Mouse (Mus musculus): Measurements from ENCODE around the gene Mettl27. TPM values are rescaled to one million over a fixed set of nuclear protein-coding genes. Genes with fewer than 3 reads are reported as not detected.
A peak's percentile ranks its signal among the peaks of the same experiment; 100 is the strongest.
"Not testable (repeated sequence)": the region's sequence is repeated elsewhere in the genome, so short reads cannot be mapped to it uniquely, and the experiment has no call there.

Mettl27 gene
- polyA plus RNA-seq, 1 experiment from 2014 or later = 30.3 TPM

DNA sequence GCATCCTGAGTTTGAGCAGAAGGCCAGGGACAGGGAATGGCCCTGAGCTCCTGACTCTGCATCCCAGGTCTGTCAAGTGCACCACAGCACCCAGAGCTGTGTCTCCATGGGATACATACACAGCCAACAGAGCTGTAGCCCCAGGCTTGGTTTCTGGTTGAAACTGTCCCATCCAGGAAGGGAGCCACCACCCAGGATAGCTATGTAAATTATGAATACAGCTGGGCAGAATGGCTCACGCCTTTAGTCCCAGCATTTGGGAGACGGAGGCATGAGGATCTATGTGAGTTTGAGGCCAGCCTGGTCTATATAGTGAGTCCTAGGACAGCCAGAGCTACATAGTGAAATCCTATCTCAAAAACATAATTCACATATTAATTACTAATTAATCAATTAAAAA is 2.2 kb upstream of the Mettl27 start:
- 83% methylated on average over 2 of the region's 2 CpGs for WGBS
- no peak for TF ChIP-seq CTCF (IDR thresholded peaks at IDR 0.05; ENCODE audit: low read depth)
- Histone ChIP-seq H3K36me3 (ENCODE audit: control insufficient read depth, insufficient read depth) (peaks cover 8% of the 10 kb centered on the region; the same call in 1 of the 2 replicates), H3K27ac (ENCODE audit: low read depth, low read length) (no peak overlapping the region), H3K9me3 (ENCODE audit: control insufficient read depth) (no peaks in the 10 kb centered on the region), H3K27me3 (replicated peaks; ENCODE audit: control insufficient read depth, insufficient read depth, low read length) (no peaks in the 10 kb centered on the region), H3K4me2 (replicated peaks; ENCODE audit: low read depth) (no peak overlapping the region), H3K9ac (ENCODE audit: low read depth, low read length) (no peak overlapping the region), H3K4me3 (ENCODE audit: low read depth, low read length) (no peak overlapping the region), H3K4me1 (replicated peaks; ENCODE audit: control insufficient read depth, insufficient read depth, low read length) (0 out of 2 replicates have a peak, but pooled peaks cover 3% of the 10 kb centered on the region)
- no peak for ATAC-seq

DNA sequence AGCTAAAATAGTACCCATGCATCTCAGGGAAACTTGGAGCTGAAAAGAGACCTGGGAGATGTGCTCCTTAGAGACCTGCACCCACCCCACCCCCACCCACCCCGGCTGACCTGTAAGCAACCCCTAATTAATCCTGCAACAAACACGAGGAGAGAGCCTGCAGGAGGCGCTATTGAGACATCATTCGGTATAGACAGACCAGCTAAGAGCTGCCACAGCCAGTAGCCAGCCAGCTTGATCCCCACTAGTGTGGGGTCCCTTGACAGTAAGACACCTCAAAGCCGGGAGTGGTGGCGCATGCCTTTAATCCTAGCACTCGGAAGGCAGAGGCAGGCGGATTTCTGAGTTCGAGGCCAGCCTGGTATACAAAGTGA is 722 bp downstream of the Mettl27 start:
- ATAC-seq = peak; percentile 65
- peak overlapping the region; percentile 91 for H3K4me2 ChIP-seq (replicated peaks; ENCODE audit: low read depth)
- peak; percentile 74 for TF ChIP-seq CTCF (IDR thresholded peaks at IDR 0.05; ENCODE audit: low read depth)
- no peaks in the 10 kb centered on the region for H3K9me3 ChIP-seq (ENCODE audit: control insufficient read depth)
- H3K4me1 ChIP-seq (replicated peaks; ENCODE audit: control insufficient read depth, insufficient read depth, low read length) = 0 out of 2 replicates have a peak, but pooled peaks cover 3% of the 10 kb centered on the region
- H3K9ac ChIP-seq (ENCODE audit: low read depth, low read length) = peak overlapping the region; percentile 74; the same call in 1 of the 2 replicates
- H3K27me3 ChIP-seq (replicated peaks; ENCODE audit: control insufficient read depth, insufficient read depth, low read length) = no peaks in the 10 kb centered on the region
- peak overlapping the region; percentile 95 for H3K27ac ChIP-seq (ENCODE audit: low read depth, low read length)
- H3K36me3 ChIP-seq (ENCODE audit: control insufficient read depth, insufficient read depth) = peaks cover 11% of the 10 kb centered on the region; the same call in 1 of the 2 replicates
- 43% methylated on average over 9 of the region's 9 CpGs for WGBS
- H3K4me3 ChIP-seq (ENCODE audit: low read depth, low read length) = peak overlapping the region; percentile 78

GRCm38 (mm10) chr5:134933281-134933680 is 1.1 kb downstream of the Mettl27 start:
- H3K9me3 ChIP-seq (ENCODE audit: control insufficient read depth) = no peaks in the 10 kb centered on the region
- H3K4me1 ChIP-seq (replicated peaks; ENCODE audit: control insufficient read depth, insufficient read depth, low read length) = 0 out of 2 replicates have a peak, but pooled peaks cover 3% of the 10 kb centered on the region
- no peak overlapping the region for H3K9ac ChIP-seq (ENCODE audit: low read depth, low read length)
- peaks cover 11% of the 10 kb centered on the region; the same call in 1 of the 2 replicates for H3K36me3 ChIP-seq (ENCODE audit: control insufficient read depth, insufficient read depth)
- ATAC-seq = no peak
- H3K27ac ChIP-seq (ENCODE audit: low read depth, low read length) = no peak overlapping the region
- TF ChIP-seq CTCF (IDR thresholded peaks at IDR 0.05; ENCODE audit: low read depth) = no peak
- WGBS = 85% methylated on average over 8 of the region's 8 CpGs
- no peak overlapping the region for H3K4me3 ChIP-seq (ENCODE audit: low read depth, low read length)
- peak overlapping the region; percentile 91 for H3K4me2 ChIP-seq (replicated peaks; ENCODE audit: low read depth)
- no peaks in the 10 kb centered on the region for H3K27me3 ChIP-seq (replicated peaks; ENCODE audit: control insufficient read depth, insufficient read depth, low read length)

GRCm38 (mm10) chr5:134933686-134934085 is 1.5 kb downstream of the Mettl27 start:
- H3K36me3 ChIP-seq (ENCODE audit: control insufficient read depth, insufficient read depth) = peaks cover 11% of the 10 kb centered on the region; the same call in 1 of the 2 replicates
- not testable (repeated sequence) for H3K4me1 ChIP-seq (replicated peaks; ENCODE audit: control insufficient read depth, insufficient read depth, low read length); H3K27me3 ChIP-seq (replicated peaks; ENCODE audit: control insufficient read depth, insufficient read depth, low read length); H3K4me3 ChIP-seq (ENCODE audit: low read depth, low read length); H3K27ac ChIP-seq (ENCODE audit: low read depth, low read length); H3K4me2 ChIP-seq (replicated peaks; ENCODE audit: low read depth); H3K9me3 ChIP-seq (ENCODE audit: control insufficient read depth); ATAC-seq; H3K9ac ChIP-seq (ENCODE audit: low read depth, low read length)
- 91% methylated on average over 5 of the region's 5 CpGs for WGBS

DNA sequence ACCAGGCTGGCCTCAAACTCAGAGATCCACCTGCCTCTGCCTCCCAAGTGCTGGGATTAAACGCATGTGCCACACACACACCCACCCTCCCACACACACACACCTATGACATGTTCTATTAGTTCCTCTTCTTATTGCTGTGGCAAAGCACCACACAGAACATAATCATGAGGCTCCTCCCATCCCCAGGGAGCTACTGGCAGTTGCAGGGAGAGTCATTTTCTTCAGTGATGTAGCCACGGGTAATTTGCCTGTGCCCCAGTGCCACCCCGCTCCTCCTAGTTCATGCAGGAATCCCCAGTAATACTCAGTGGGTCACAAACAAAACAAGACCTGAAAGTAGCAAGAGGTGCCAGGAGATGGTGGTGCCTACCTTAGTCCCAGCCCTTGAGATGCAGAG is 2.5 kb downstream of the Mettl27 start:
- H3K36me3 ChIP-seq (ENCODE audit: control insufficient read depth, insufficient read depth) = peaks cover 11% of the 10 kb centered on the region; the same call in 1 of the 2 replicates
- H3K27me3 ChIP-seq (replicated peaks; ENCODE audit: control insufficient read depth, insufficient read depth, low read length) = no peaks in the 10 kb centered on the region
- H3K4me2 ChIP-seq (replicated peaks; ENCODE audit: low read depth) = no peak overlapping the region
- no peak overlapping the region for H3K4me3 ChIP-seq (ENCODE audit: low read depth, low read length)
- WGBS = 92% methylated on average over 3 of the region's 3 CpGs
- TF ChIP-seq CTCF (IDR thresholded peaks at IDR 0.05; ENCODE audit: low read depth) = no peak
- no peaks in the 10 kb centered on the region for H3K9me3 ChIP-seq (ENCODE audit: control insufficient read depth)
- H3K4me1 ChIP-seq (replicated peaks; ENCODE audit: control insufficient read depth, insufficient read depth, low read length) = 0 out of 2 replicates have a peak, but pooled peaks cover 3% of the 10 kb centered on the region
- H3K9ac ChIP-seq (ENCODE audit: low read depth, low read length) = no peak overlapping the region
- no peak overlapping the region for H3K27ac ChIP-seq (ENCODE audit: low read depth, low read length)
- ATAC-seq = no peak

DNA sequence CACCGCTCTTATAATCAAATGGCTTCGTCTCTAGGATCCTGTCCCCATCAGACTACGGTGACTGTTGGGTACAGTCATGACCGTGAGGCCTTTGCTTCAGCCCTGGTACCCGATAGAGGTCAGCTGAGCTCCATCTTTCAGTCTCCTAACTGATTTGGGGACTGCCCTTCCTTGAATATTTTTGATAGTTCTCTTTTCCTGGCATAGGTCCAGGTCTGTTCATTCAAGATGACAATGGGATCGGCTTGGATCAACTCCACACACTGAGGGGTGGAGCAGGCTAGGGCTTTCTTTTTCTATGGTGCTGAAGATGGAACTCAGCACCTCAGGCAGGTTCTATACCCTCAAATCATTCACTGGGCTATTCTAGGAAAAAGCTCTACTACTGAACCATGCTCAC is 3.9 kb downstream of the Mettl27 start:
- H3K4me2 ChIP-seq (replicated peaks; ENCODE audit: low read depth) = no peak overlapping the region
- H3K27ac ChIP-seq (ENCODE audit: low read depth, low read length) = no peak overlapping the region
- H3K9ac ChIP-seq (ENCODE audit: low read depth, low read length) = no peak overlapping the region
- H3K9me3 ChIP-seq (ENCODE audit: control insufficient read depth) = no peaks in the 10 kb centered on the region
- no peak for TF ChIP-seq CTCF (IDR thresholded peaks at IDR 0.05; ENCODE audit: low read depth)
- H3K4me1 ChIP-seq (replicated peaks; ENCODE audit: control insufficient read depth, insufficient read depth, low read length) = 0 out of 2 replicates have a peak, but pooled peaks cover 3% of the 10 kb centered on the region
- 92% methylated on average over 6 of the region's 6 CpGs for WGBS
- H3K27me3 ChIP-seq (replicated peaks; ENCODE audit: control insufficient read depth, insufficient read depth, low read length) = no peaks in the 10 kb centered on the region
- peaks cover 11% of the 10 kb centered on the region; the same call in 1 of the 2 replicates for H3K36me3 ChIP-seq (ENCODE audit: control insufficient read depth, insufficient read depth)
- no peak for ATAC-seq
- H3K4me3 ChIP-seq (ENCODE audit: low read depth, low read length) = no peak overlapping the region
